In the genomic region with DNA sequence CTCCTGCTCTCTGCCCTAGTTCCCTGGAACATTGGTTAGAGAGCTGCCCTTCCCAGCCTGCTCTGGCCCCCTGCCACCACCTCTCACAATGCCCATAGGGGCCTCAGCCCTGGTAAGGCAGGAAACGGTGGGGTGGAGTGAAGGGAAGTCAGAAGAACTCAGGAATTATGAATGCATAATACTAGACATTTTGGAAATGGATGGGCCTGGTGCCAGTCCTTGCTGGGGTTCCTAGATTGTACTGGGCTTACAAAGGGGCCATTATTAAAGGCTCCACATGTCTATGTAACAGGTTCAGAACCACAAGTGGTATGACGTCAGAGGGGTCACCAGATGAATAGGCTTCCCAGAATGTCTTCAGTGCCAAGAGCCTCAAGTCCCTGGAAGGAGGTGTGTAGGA, we compare ENCODE assay signal across 12 mouse cellular contexts. TPM values are rescaled to one million over a fixed set of nuclear protein-coding genes. Genes with fewer than 3 reads are reported as not detected.
A peak's percentile ranks its signal among the peaks of the same experiment; 100 is the strongest.
DNase-seq lines count a peak whose midpoint lies in the region; ATAC-seq and TF ChIP-seq lines count a peak whose summit lies in the region.
"Had no signal": no experiment of that assay in that cellular context is flagged by ENCODE, and none has a peak within 500 bp of the region (broad histone marks: within the 10 kb centered on the region; RNA-seq: fewer than 3 reads in every experiment).

No protein-coding gene starts in this region.

- H3K9me3 ChIP-seq in heart, embryonic 10.5 days, result no peaks in the 10 kb centered on the region
- H3K9me3 ChIP-seq in embryonic facial prominence, embryonic 15.5 days (replicated peaks), result no peaks in the 10 kb centered on the region
- no peaks in the 10 kb centered on the region for H3K9me3 ChIP-seq in limb, embryonic 14.5 days (ENCODE audit: control insufficient read depth, low read length)
- H3K9me3 ChIP-seq in liver, embryonic 11.5 days (ENCODE audit: control insufficient read depth, low read length), result no peaks in the 10 kb centered on the region

- TF ChIP-seq POLR2A in limb, embryonic 14.5 days (IDR thresholded peaks at IDR 0.05; ENCODE audit: borderline replicate concordance, extremely low read depth, insufficient read depth, insufficient read length), result no peak

- no peaks in the 10 kb centered on the region for H3K27me3 ChIP-seq in heart, embryonic 10.5 days (ENCODE audit: insufficient read depth, poor library complexity, severe bottlenecking)
- H3K27me3 ChIP-seq in embryonic facial prominence, embryonic 15.5 days, result no peaks in the 10 kb centered on the region
- H3K27me3 ChIP-seq in limb, embryonic 14.5 days (ENCODE audit: control insufficient read depth, insufficient read depth, low read length), result no peaks in the 10 kb centered on the region
- no peaks in the 10 kb centered on the region for H3K27me3 ChIP-seq in liver, embryonic 11.5 days (replicated peaks; ENCODE audit: control insufficient read depth, insufficient read depth, low read length)

- H3K4me1 ChIP-seq in heart, embryonic 10.5 days, result no peaks in the 10 kb centered on the region
- no peaks in the 10 kb centered on the region for H3K4me1 ChIP-seq in embryonic facial prominence, embryonic 15.5 days
- no peaks in the 10 kb centered on the region for H3K4me1 ChIP-seq in limb, embryonic 14.5 days (ENCODE audit: control insufficient read depth, insufficient read depth, low read length)
- H3K4me1 ChIP-seq in liver, embryonic 11.5 days (replicated peaks; ENCODE audit: control insufficient read depth, insufficient read depth, low read length), result no peaks in the 10 kb centered on the region

- peak; percentile 97 for DNase-seq in heart, adult 11 months
- DNase-seq in heart, embryonic 10.5 days (ENCODE audit: low spot score), result no peak
- peak; percentile 33 for DNase-seq in Muller cell, postnatal 12 days (ENCODE audit: inconsistent ontology term)
- DNase-seq in limb, embryonic 14.5 days (ENCODE audit: low spot score), result peak; percentile 29
- no peak for DNase-seq in right cerebral cortex, adult 18-20 months
- no peak for DNase-seq in urinary bladder, adult 2 months (ENCODE audit: low spot score)
- no peak for DNase-seq in liver, embryonic 11.5 days (ENCODE audit: low spot score)
- DNase-seq: right cerebral cortex, postnatal 25 days; thymus, adult 2 months had no signal

- H3K27ac ChIP-seq in heart, embryonic 10.5 days, result no peak overlapping the region
- H3K27ac ChIP-seq in embryonic facial prominence, embryonic 15.5 days (replicated peaks), result no peak overlapping the region
- H3K27ac ChIP-seq in limb, embryonic 14.5 days (replicated peaks; ENCODE audit: low read depth, low read length), result no peak overlapping the region
- no peak overlapping the region for H3K27ac ChIP-seq in liver, embryonic 11.5 days (ENCODE audit: low read depth, low read length)
- H3K27ac ChIP-seq: heart, adult 2 months had no signal

- no peaks in the 10 kb centered on the region for H3K36me3 ChIP-seq in heart, embryonic 10.5 days
- H3K36me3 ChIP-seq in embryonic facial prominence, embryonic 15.5 days, result no peaks in the 10 kb centered on the region
- peaks cover 15% of the 10 kb centered on the region for H3K36me3 ChIP-seq in limb, embryonic 14.5 days (ENCODE audit: control insufficient read depth, insufficient read depth, low read length)
- no peaks in the 10 kb centered on the region for H3K36me3 ChIP-seq in liver, embryonic 11.5 days (ENCODE audit: control insufficient read depth, insufficient read depth, low read length)

- WGBS in heart, embryonic 10.5 days, result 76% methylated on average over 2 of the region's 2 CpGs
- WGBS in embryonic facial prominence, embryonic 15.5 days, result 59% methylated on average over 2 of the region's 2 CpGs
- 52% methylated on average over 2 of the region's 2 CpGs for WGBS in limb, embryonic 14.5 days
- 77% methylated on average over 2 of the region's 2 CpGs for WGBS in liver, embryonic 11.5 days

- H3K4me2 ChIP-seq in embryonic facial prominence, embryonic 15.5 days (replicated peaks), result no peak overlapping the region
- no peak overlapping the region for H3K4me2 ChIP-seq in limb, embryonic 14.5 days (replicated peaks; ENCODE audit: low read depth, low read length, severe bottlenecking)
- no peak overlapping the region for H3K4me2 ChIP-seq in liver, embryonic 11.5 days

- no peak overlapping the region for H3K4me3 ChIP-seq in heart, embryonic 10.5 days
- H3K4me3 ChIP-seq in embryonic facial prominence, embryonic 15.5 days (replicated peaks), result no peak overlapping the region
- no peak overlapping the region for H3K4me3 ChIP-seq in limb, embryonic 14.5 days (replicated peaks; ENCODE audit: low read length)
- H3K4me3 ChIP-seq in liver, embryonic 11.5 days (ENCODE audit: low read depth, low read length), result no peak overlapping the region
- H3K4me3 ChIP-seq: heart, adult 2 months had no signal

- no peak overlapping the region for H3K9ac ChIP-seq in embryonic facial prominence, embryonic 15.5 days
- no peak overlapping the region for H3K9ac ChIP-seq in limb, embryonic 14.5 days (ENCODE audit: low read depth, low read length, severe bottlenecking)
- H3K9ac ChIP-seq in liver, embryonic 11.5 days (ENCODE audit: low read depth, low read length), result no peak overlapping the region

- ATAC-seq in embryonic facial prominence, embryonic 15.5 days (ENCODE audit: insufficient number of reproducible peaks, low FRiP score, low TSS enrichment, low read depth), result 0 out of 2 replicates have a peak, but pooled peaks have one; percentile 26
- peak; percentile 26; the same call in 1 of the 2 replicates for ATAC-seq in limb, embryonic 14.5 days (ENCODE audit: low FRiP score, low read depth)
- no peak for ATAC-seq in liver, embryonic 11.5 days (replicated peaks; ENCODE audit: low FRiP score)
- ATAC-seq: CD4-positive, CD25-positive, alpha-beta regulatory T cell, adult 4 months had no signal

RNA-seq across cellular contexts. Expression of a gene that starts 11.5 kb away (rescaled TPM):
- 4.1 and 7.9 TPM in 2 replicates for polyA plus RNA-seq in heart, embryonic 10.5 days (2016; fragmentation: Nextera tagmentation; extraction: Ambion mirVana)
- 149 and 160 TPM in 2 replicates for polyA plus RNA-seq in embryonic facial prominence, embryonic 15.5 days (2015; fragmentation: Nextera tagmentation; extraction: Ambion mirVana)
- 112 and 145 TPM in 2 replicates for polyA plus RNA-seq in limb, embryonic 14.5 days (2012; rRNA removed)
- 164 and 177 TPM in 2 replicates for polyA plus RNA-seq in limb, embryonic 14.5 days (2014; fragmentation: Nextera tagmentation; extraction: Ambion mirVana)
- 143 and 164 TPM in 2 replicates for polyA plus RNA-seq in urinary bladder, adult 2 months (2012; rRNA removed)
- polyA plus RNA-seq in liver, embryonic 11.5 days (2014; fragmentation: Nextera tagmentation; extraction: Ambion mirVana), result 4.3 and 4.4 TPM in 2 replicates
- polyA plus RNA-seq: CD4-positive, CD25-positive, alpha-beta regulatory T cell, adult 4 months had no signal

Comparison
In these comparisons a context has a peak if more than half of its experiments do, and no peak if none do; other contexts are left out.
1. DNase-seq: peak in heart, adult 11 months (single experiment), Muller cell, postnatal 12 days (single experiment) and limb, embryonic 14.5 days (single experiment); none in heart, embryonic 10.5 days (single experiment), right cerebral cortex, adult 18-20 months (single experiment), urinary bladder, adult 2 months (single experiment) and liver, embryonic 11.5 days (single experiment).
2. RNA of a gene that starts 11.5 kb away (polyA plus RNA-seq): 112 to 177 TPM in limb, embryonic 14.5 days, 149 to 160 TPM in embryonic facial prominence, embryonic 15.5 days and 143 to 164 TPM in urinary bladder, adult 2 months; 4.1 to 7.9 TPM in heart, embryonic 10.5 days and 4.3 to 4.4 TPM in liver, embryonic 11.5 days; every median in the first group is over 10 times any median in the second.